8 mouse cellular contexts compared by ENCODE assay signal in genomic region chr16:20537601-20538320, GRCm38 (mm10). TPM values are rescaled to one million over a fixed set of nuclear protein-coding genes. Genes with fewer than 3 reads are reported as not detected.
DNase-seq lines count a peak whose midpoint lies in the region; ATAC-seq and TF ChIP-seq lines count a peak whose summit lies in the region.

No protein-coding gene starts in this region.

- no peak for TF ChIP-seq CTCF in layer of hippocampus, adult 2 months (conservative IDR thresholded peaks at IDR 0.05)
- TF ChIP-seq CTCF in olfactory bulb, adult 2 months (IDR thresholded peaks at IDR 0.05; ENCODE audit: insufficient read depth, low read depth, low read length), result no peak

- peak overlapping the region; percentile 93 for H3K9ac ChIP-seq in embryonic facial prominence, embryonic 14.5 days (ENCODE audit: low read depth, low read length)
- peak overlapping the region; percentile 96 for H3K9ac ChIP-seq in limb, embryonic 13.5 days

- no peak for DNase-seq in layer of hippocampus, adult 2 months (ENCODE audit: low spot score in 2 of 2)
- DNase-seq in layer of hippocampus, adult 9-10 months (ENCODE audit: low spot score), result no peak
- DNase-seq in embryonic facial prominence, embryonic 14.5 days (ENCODE audit: low spot score), result peak; percentile 26
- no peak for DNase-seq in gastrocnemius, postnatal 25 days
- DNase-seq in cerebellum, adult 9-10 months, result no peak
- no peak for DNase-seq in right cerebral cortex, adult 18-20 months

- H3K36me3 ChIP-seq in embryonic facial prominence, embryonic 14.5 days (ENCODE audit: control insufficient read depth, insufficient read depth, low read length), result peaks cover 62% of the 10 kb centered on the region
- peaks cover 64% of the 10 kb centered on the region for H3K36me3 ChIP-seq in limb, embryonic 13.5 days

- peak overlapping the region; percentile 98 for H3K4me3 ChIP-seq in layer of hippocampus, adult 2 months
- peak overlapping the region; percentile 95 for H3K4me3 ChIP-seq in embryonic facial prominence, embryonic 14.5 days (ENCODE audit: low read depth, low read length)
- peak overlapping the region; percentile 90 for H3K4me3 ChIP-seq in limb, embryonic 13.5 days
- H3K4me3 ChIP-seq in olfactory bulb, adult 2 months (ENCODE audit: insufficient read depth, low read depth, low read length), result peak overlapping the region; percentile 42

- WGBS in embryonic facial prominence, embryonic 14.5 days, result 43% methylated on average over 6 of the region's 6 CpGs
- WGBS in limb, embryonic 13.5 days, result 59% methylated on average over 6 of the region's 6 CpGs
- 21% methylated on average over 6 of the region's 6 CpGs for WGBS in olfactory bulb, adult 2 months

- H3K9me3 ChIP-seq in embryonic facial prominence, embryonic 14.5 days (ENCODE audit: control insufficient read depth, low read length), result no peaks in the 10 kb centered on the region
- no peaks in the 10 kb centered on the region for H3K9me3 ChIP-seq in limb, embryonic 13.5 days

- ATAC-seq in embryonic facial prominence, embryonic 14.5 days (ENCODE audit: low read depth), result no peak
- ATAC-seq in limb, embryonic 13.5 days (ENCODE audit: low FRiP score, low read depth), result no peak

- H3K27ac ChIP-seq in layer of hippocampus, adult 2 months, result peak overlapping the region; percentile 98; the same call in 1 of the 2 replicates
- H3K27ac ChIP-seq in embryonic facial prominence, embryonic 14.5 days (replicated peaks; ENCODE audit: low read depth, low read length), result no peak overlapping the region
- no peak overlapping the region; the same call in 1 of the 2 replicates for H3K27ac ChIP-seq in limb, embryonic 13.5 days
- H3K27ac ChIP-seq in olfactory bulb, adult 2 months (ENCODE audit: insufficient read depth, low read depth, low read length), result no peak overlapping the region

- H3K27me3 ChIP-seq in embryonic facial prominence, embryonic 14.5 days (replicated peaks; ENCODE audit: control insufficient read depth, insufficient read depth, low read length), result no peaks in the 10 kb centered on the region
- H3K27me3 ChIP-seq in limb, embryonic 13.5 days, result no peaks in the 10 kb centered on the region

- H3K4me1 ChIP-seq in embryonic facial prominence, embryonic 14.5 days (ENCODE audit: control insufficient read depth, insufficient read depth, low read length), result peaks cover 18% of the 10 kb centered on the region
- H3K4me1 ChIP-seq in limb, embryonic 13.5 days, result peaks cover 25% of the 10 kb centered on the region
- H3K4me1 ChIP-seq in olfactory bulb, adult 2 months (ENCODE audit: control insufficient read depth, insufficient read depth, low read length), result peaks cover 14% of the 10 kb centered on the region

- peak overlapping the region; percentile 86 for H3K4me2 ChIP-seq in embryonic facial prominence, embryonic 14.5 days (ENCODE audit: low read depth, low read length)
- peak overlapping the region; percentile 88 for H3K4me2 ChIP-seq in limb, embryonic 13.5 days (replicated peaks)

- TF ChIP-seq POLR2A in olfactory bulb, adult 2 months (IDR thresholded peaks at IDR 0.05; ENCODE audit: insufficient read depth, low read depth, low read length), result no peak

RNA-seq across cellular contexts. Expression of gene Ap2m1, which starts 2.5 kb away (rescaled TPM):
- total RNA-seq in layer of hippocampus, adult 2 months (2021), result 100 to 1,000 TPM; 712 to 736 TPM
- 573 and 628 TPM in 2 replicates for polyA plus RNA-seq in embryonic facial prominence, embryonic 14.5 days (2014; fragmentation: Nextera tagmentation; extraction: Ambion mirVana)
- 629 and 657 TPM in 2 replicates for polyA plus RNA-seq in limb, embryonic 13.5 days (2015; fragmentation: Nextera tagmentation; extraction: Ambion mirVana)
- 512 and 992 TPM in 2 replicates for polyA plus RNA-seq in olfactory bulb, adult 2 months (2012; ENCODE audit: insufficient read depth, insufficient read length, low replicate concordance, missing spikeins)
- 100 to 1,000 TPM; 137 to 146 TPM for total RNA-seq in gastrocnemius, postnatal 25 days (2021)

RNA-seq across cellular contexts. Expression of gene Abcf3, which starts 10.6 kb away (rescaled TPM):
- 10 to 100 TPM; 85.1 to 93.0 TPM for total RNA-seq in layer of hippocampus, adult 2 months (2021)
- polyA plus RNA-seq in embryonic facial prominence, embryonic 14.5 days (2014; fragmentation: Nextera tagmentation; extraction: Ambion mirVana), result 54.2 and 61.5 TPM in 2 replicates
- 68.1 and 78.1 TPM in 2 replicates for polyA plus RNA-seq in limb, embryonic 13.5 days (2015; fragmentation: Nextera tagmentation; extraction: Ambion mirVana)
- polyA plus RNA-seq in olfactory bulb, adult 2 months (2012; ENCODE audit: insufficient read depth, insufficient read length, low replicate concordance, missing spikeins), result not detected in 2 replicates
- total RNA-seq in gastrocnemius, postnatal 25 days (2021), result 10 to 100 TPM; 58.0 to 61.4 TPM

RNA-seq across cellular contexts. Expression of gene Dvl3, which starts 21.0 kb away (rescaled TPM):
- total RNA-seq in layer of hippocampus, adult 2 months (2021), result 10 to 100 TPM; 56.5 to 56.9 TPM
- 26.5 and 30.8 TPM in 2 replicates for polyA plus RNA-seq in embryonic facial prominence, embryonic 14.5 days (2014; fragmentation: Nextera tagmentation; extraction: Ambion mirVana)
- 28.0 and 28.7 TPM in 2 replicates for polyA plus RNA-seq in limb, embryonic 13.5 days (2015; fragmentation: Nextera tagmentation; extraction: Ambion mirVana)
- 115 TPM in 1 of 2 replicates, not detected in the other for polyA plus RNA-seq in olfactory bulb, adult 2 months (2012; ENCODE audit: insufficient read depth, insufficient read length, low replicate concordance, missing spikeins)
- total RNA-seq in gastrocnemius, postnatal 25 days (2021), result 10 to 100 TPM; 26.4 to 29.1 TPM

RNA-seq across cellular contexts. Expression of gene Eif2b5, which starts 39.1 kb away (rescaled TPM):
- total RNA-seq in layer of hippocampus, adult 2 months (2021), result 10 to 100 TPM; 48.9 to 50.4 TPM
- 82.4 and 88.0 TPM in 2 replicates for polyA plus RNA-seq in embryonic facial prominence, embryonic 14.5 days (2014; fragmentation: Nextera tagmentation; extraction: Ambion mirVana)
- polyA plus RNA-seq in limb, embryonic 13.5 days (2015; fragmentation: Nextera tagmentation; extraction: Ambion mirVana), result 109 and 113 TPM in 2 replicates
- not detected in 2 replicates for polyA plus RNA-seq in olfactory bulb, adult 2 months (2012; ENCODE audit: insufficient read depth, insufficient read length, low replicate concordance, missing spikeins)
- 10 to 100 TPM; 50.0 to 50.1 TPM for total RNA-seq in gastrocnemius, postnatal 25 days (2021)

RNA-seq across cellular contexts. Expression of gene Vwa5b2, which starts 51.5 kb away (rescaled TPM):
- total RNA-seq in layer of hippocampus, adult 2 months (2021), result 10 to 100 TPM; 25.2 to 27.2 TPM
- 2.2 and 3.1 TPM in 2 replicates for polyA plus RNA-seq in embryonic facial prominence, embryonic 14.5 days (2014; fragmentation: Nextera tagmentation; extraction: Ambion mirVana)
- 0.73 and 1.5 TPM in 2 replicates for polyA plus RNA-seq in limb, embryonic 13.5 days (2015; fragmentation: Nextera tagmentation; extraction: Ambion mirVana)
- polyA plus RNA-seq in olfactory bulb, adult 2 months (2012; ENCODE audit: insufficient read depth, insufficient read length, low replicate concordance, missing spikeins), result not detected in 2 replicates
- not detected for total RNA-seq in gastrocnemius, postnatal 25 days (2021)

Comparison
In these comparisons a context has a peak if more than half of its experiments do, and no peak if none do; other contexts are left out.
1. H3K4me3 ChIP-seq: peak in every context shown above with its lines; median percentile 98 in layer of hippocampus, adult 2 months; 95 in embryonic facial prominence, embryonic 14.5 days; 90 in limb, embryonic 13.5 days; 42 in olfactory bulb, adult 2 months.
2. RNA of gene Abcf3, which starts 10.6 kb away (polyA plus RNA-seq): 68.1 to 78.1 TPM in limb, embryonic 13.5 days and 54.2 to 61.5 TPM in embryonic facial prominence, embryonic 14.5 days; not detected in olfactory bulb, adult 2 months; every median in the first group is over 10 times any median in the second.